Mouse (Mus musculus): ENCODE data around the gene Tspan7. TPM values are rescaled to one million over a fixed set of nuclear protein-coding genes. Genes with fewer than 3 reads are reported as not detected.

The Tspan7 gene
- 31.4 TPM for polyA plus RNA-seq (2015; fragmentation: Illumina TruSeq; extraction: RNeasy Lipid Tissue Mini Kit (QIAGEN cat#74804); ENCODE audit: insufficient read depth, low read depth, low replicate concordance)

DNA sequence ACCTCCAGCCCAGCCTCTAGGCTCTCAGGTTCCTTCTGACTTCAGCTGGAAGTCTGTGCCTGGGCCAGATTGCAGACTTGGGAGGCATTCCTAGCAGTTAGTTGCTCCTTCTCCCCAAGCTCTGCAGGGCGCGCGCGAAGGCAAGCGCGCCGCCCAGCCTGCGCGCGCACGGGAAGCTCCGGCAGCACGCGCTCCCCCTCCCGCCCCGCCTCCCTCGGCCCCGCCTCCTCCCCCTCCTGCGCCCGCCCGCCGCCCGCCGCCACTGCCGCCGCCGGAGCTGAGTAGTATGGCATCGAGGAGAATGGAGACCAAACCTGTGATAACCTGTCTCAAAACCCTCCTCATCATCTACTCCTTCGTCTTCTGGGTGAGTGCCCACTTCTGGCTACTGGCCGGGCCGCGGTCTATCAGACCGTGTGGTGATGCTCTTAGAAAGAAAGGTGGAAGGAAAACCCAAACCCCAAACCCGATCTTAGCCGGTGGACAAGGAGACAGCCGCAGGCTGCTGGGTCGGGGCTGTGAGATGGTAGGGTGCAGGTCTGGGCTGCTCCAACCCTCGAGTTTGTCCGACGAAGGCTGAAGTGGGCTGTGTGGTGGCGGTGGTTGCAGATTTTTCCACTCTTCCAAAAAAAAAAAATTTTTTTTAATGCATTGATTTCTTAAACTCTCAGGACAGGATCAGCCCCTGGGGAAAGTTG is at the start of gene Tspan7:
Tspan7 (plus strand) TSS at position 287 of the 698 bp plus-strand sequence.

Other genes with a start within 250 kb of the Tspan7 start
- gene Otc, start 232.9 kb upstream of the Tspan7 start, polyA plus RNA-seq (2015; fragmentation: Illumina TruSeq; extraction: RNeasy Lipid Tissue Mini Kit (QIAGEN cat#74804); ENCODE audit: insufficient read depth, low read depth, low replicate concordance), result not detected
- 12.8 TPM for gene Mid1ip1, start 229.9 kb downstream of the Tspan7 start, polyA plus RNA-seq (2015; fragmentation: Illumina TruSeq; extraction: RNeasy Lipid Tissue Mini Kit (QIAGEN cat#74804); ENCODE audit: insufficient read depth, low read depth, low replicate concordance)

Measured in pancreas, adult 10 weeks (tissue).